Mouse (Mus musculus) liver, embryonic 14.5 days (tissue): ENCODE measurements around the gene Sh3gl1.

Source experiments
- CTCF ChIP-seq: IDR thresholded peaks from 2 replicates; pipeline ENCODE4 v1.5.1; 2016; ENCODE audit warnings: antibody characterized with exemption, low read depth, control low read depth
- EP300 ChIP-seq: IDR thresholded peaks from 2 replicates; pipeline ENCODE4 v1.6.1; 2016; ENCODE audit warnings: antibody characterized with exemption, low read depth

DNA sequence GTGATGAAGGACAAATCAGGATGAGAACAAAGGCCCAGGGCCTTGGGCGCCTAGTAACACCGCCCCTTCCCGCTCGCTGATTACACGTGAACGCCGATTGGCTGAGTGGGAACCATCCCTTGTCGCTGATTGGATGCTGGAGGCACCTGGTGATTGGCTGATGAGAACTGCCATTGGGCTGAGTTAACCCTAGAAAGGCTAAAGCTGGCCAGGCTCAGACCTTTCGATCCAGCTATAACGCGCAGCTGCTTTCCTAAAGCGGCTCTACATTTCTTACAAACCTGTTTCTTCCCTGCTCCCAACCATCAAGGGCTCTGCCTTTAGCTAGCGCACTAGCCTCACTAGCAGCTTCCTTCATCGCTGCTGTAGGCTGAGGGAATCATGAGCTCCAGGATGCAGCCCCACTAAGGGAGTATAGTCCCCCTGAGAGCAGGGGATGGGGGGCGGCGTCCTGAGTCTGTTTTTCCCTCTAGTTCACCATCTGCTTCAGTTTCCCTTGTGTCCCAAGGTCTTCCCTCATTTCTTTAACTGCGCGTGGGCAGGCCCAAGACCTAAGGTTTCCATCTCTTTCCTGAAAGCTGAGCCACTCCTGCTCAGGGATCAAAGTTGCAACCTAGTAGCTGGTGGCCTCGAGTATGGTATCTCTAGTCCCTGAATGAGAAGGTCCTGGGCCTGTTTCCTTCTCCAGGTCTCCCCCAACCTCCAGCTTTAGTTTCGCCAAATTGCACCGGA, 27.9 kb downstream of the Sh3gl1 start:
- no peak for TF ChIP-seq CTCF
- no peak for TF ChIP-seq EP300
